Mouse (Mus musculus) liver, embryonic 16.5 days (tissue): Measurements from ENCODE around the gene Enah. TPM values are rescaled to one million over a fixed set of nuclear protein-coding genes. Genes with fewer than 3 reads are reported as not detected.

ENCODE experiments used
- ATAC-seq: fragments of 200-750 bp; cut with Nextera tagmentation; 2 replicates; pipeline ENCODE4 v1.8.0; 2017; ENCODE audit warnings: low read depth, mild to moderate bottlenecking, moderate number of reproducible peaks, moderate library complexity
- H3K27ac ChIP-seq: fragments of 300-500 bp; sonication (generic); 2 replicates; pipeline ENCODE4 v1.5.1; 2014; ENCODE audit warnings: mild to moderate bottlenecking, low read length
- H3K27me3 ChIP-seq: fragments of 300-500 bp; sonication (generic); 2 replicates; pipeline ENCODE4 v1.6.1; 2014; ENCODE audit warnings: low read depth, low read length, mixed read lengths; ENCODE audit not compliant: control insufficient read depth, insufficient read depth
- H3K36me3 ChIP-seq: fragments of 300-500 bp; sonication (generic); 2 replicates; pipeline ENCODE4 v1.6.1; 2014; ENCODE audit warnings: mild to moderate bottlenecking; ENCODE audit not compliant: control insufficient read depth, insufficient read depth
- H3K4me1 ChIP-seq: fragments of 300-500 bp; sonication (generic); 2 replicates; pipeline ENCODE4 v1.6.1; 2014; ENCODE audit warnings: low read depth, low read length, mixed read lengths; ENCODE audit not compliant: control insufficient read depth
- H3K4me2 ChIP-seq: fragments of 300-500 bp; sonication (generic); 2 replicates; pipeline ENCODE4 v1.6.1; 2014; ENCODE audit warnings: low read depth, low read length, mixed read lengths
- H3K4me3 ChIP-seq: fragments of 300-500 bp; sonication (generic); 2 replicates; pipeline ENCODE4 v1.5.1; 2014; ENCODE audit warnings: low read depth, mild to moderate bottlenecking, low read length
- H3K9ac ChIP-seq: fragments of 300-500 bp; sonication (generic); 2 replicates; pipeline ENCODE4 v1.6.1; 2014; ENCODE audit warnings: low read depth, low read length
- H3K9me3 ChIP-seq: fragments of 300-500 bp; sonication (generic); replicated peaks from 2 replicates; pipeline ENCODE4 v1.6.1; 2016; ENCODE audit warnings: low read length; ENCODE audit not compliant: control insufficient read depth
- WGBS: fragments of 180-500 bp; shearing (Covaris S2); extraction: QIAGEN DNeasy Blood & Tissue Kit; methylation state at CpG from one replicate; pipeline ENCODE4 v1.1.7; 2014; ENCODE audit not compliant: insufficient replicate concordance; 5-methylcytosine and 5-hydroxymethylcytosine counted together
- polyA plus RNA-seq: library from polyadenylated mRNA; unstranded; fragments of >200 nt; fragmentation: Nextera tagmentation; extraction: Ambion mirVana; gene quantifications from 2 replicates; pipeline ENCODE4 v1.2.1, GENCODE M21; 2015

Gene Enah
- polyA plus RNA-seq, 1 experiment from 2014 or later, result 0.46 TPM

DNA sequence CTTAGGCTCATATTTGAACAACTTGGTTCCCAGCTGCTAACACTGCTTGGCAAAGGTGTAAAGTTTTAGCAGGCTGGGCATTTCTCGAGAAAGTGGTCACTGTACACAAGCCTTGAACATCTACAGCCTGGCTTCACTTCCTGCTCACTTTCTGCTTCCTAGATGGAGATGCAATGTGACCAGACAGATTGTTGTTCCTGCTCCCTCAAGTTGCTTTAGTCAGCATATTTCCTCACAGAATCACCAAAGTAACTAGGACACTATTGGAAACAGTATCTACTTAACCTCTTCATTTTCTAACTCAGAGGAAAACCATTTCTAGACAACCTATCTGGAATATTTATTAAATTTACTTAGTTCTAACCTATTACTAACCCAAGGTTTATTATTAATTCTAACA is 61.4 kb downstream of the Enah start:
- Histone ChIP-seq H3K4me2 (no peak overlapping the region), H3K36me3 (no peaks in the 10 kb centered on the region), H3K4me3 (no peak overlapping the region), H3K27ac (no peak overlapping the region), H3K9ac (no peak overlapping the region), H3K4me1 (no peaks in the 10 kb centered on the region), H3K9me3 (no peaks in the 10 kb centered on the region), H3K27me3 (no peaks in the 10 kb centered on the region)
- no peak for ATAC-seq
- 41% methylated on average over 1 of the region's 1 CpGs for WGBS

DNA sequence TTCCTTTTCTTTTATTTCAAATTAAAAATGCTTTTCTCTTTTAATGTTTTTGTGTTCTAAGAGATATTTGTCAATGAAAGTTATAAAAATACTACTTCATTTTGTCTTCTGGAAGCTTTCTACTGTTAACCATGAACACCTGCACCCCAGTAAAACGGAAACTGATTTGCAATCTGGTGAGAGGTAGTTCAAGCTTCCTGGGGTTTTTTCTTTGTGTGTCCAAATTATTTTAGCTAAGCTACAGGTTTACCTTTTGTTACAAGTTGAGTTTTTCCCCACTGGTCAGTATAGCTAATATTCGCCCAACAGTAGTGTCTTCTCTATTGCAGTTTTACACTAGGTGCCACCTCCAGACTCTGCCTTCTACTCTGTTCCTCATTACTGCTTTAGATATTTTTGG is 62.1 kb downstream of the Enah start:
- no peak overlapping the region for H3K27ac ChIP-seq
- WGBS, result 61% methylated on average over 2 of the region's 2 CpGs
- H3K4me3 ChIP-seq, result no peak overlapping the region
- no peak overlapping the region for H3K9ac ChIP-seq
- no peaks in the 10 kb centered on the region for H3K9me3 ChIP-seq
- no peaks in the 10 kb centered on the region for H3K27me3 ChIP-seq
- no peaks in the 10 kb centered on the region for H3K36me3 ChIP-seq
- H3K4me1 ChIP-seq, result no peaks in the 10 kb centered on the region
- H3K4me2 ChIP-seq, result no peak overlapping the region
- ATAC-seq, result no peak

DNA sequence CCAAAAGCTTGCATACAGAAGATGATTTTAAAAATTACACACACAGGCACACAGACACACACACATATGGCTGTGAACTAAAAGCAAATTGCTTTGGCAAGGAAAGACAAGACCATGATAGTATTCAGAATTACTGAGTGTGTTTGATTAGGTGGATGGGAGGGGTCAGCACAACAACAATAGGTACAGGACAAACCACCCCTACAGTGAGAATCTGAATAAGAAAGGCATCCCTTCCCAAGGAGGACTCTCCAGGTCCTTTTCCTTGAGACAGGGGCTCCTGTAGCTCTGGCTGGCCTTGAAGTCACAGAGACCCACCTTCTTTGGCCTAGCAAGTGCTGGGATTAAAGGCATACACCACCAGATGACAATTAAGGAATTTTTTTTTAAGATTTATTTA is 66.2 kb downstream of the Enah start:
- no peak overlapping the region for H3K4me2 ChIP-seq
- H3K4me1 ChIP-seq, result no peaks in the 10 kb centered on the region
- no peak overlapping the region for H3K9ac ChIP-seq
- H3K9me3 ChIP-seq, result no peaks in the 10 kb centered on the region
- H3K4me3 ChIP-seq, result no peak overlapping the region
- H3K36me3 ChIP-seq, result no peaks in the 10 kb centered on the region
- H3K27me3 ChIP-seq, result no peaks in the 10 kb centered on the region
- no peak for ATAC-seq
- no peak overlapping the region for H3K27ac ChIP-seq

DNA sequence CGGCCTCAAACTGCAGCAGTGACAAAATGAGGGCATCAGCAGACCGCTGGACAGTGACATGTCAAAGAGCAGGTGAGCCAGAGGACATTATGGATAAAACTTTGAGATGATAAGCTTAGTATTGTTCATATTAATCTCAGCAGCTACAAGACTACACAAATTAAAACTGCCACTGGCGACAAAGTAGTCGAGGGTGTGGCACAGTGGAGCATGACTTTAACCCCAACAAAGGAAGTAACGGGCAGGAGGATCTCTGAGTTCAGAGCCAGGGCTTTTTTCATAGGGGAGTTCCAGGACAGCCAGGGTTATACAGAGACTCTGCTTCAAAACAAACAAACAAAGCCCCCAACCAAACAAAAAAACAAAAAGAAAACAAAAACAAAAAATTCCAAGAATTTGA is 68.5 kb downstream of the Enah start:
- no peak overlapping the region for H3K27ac ChIP-seq
- no peaks in the 10 kb centered on the region for H3K9me3 ChIP-seq
- 54% methylated on average over 5 of the region's 5 CpGs for WGBS
- H3K36me3 ChIP-seq, result no peaks in the 10 kb centered on the region
- no peak overlapping the region for H3K4me2 ChIP-seq
- no peaks in the 10 kb centered on the region for H3K4me1 ChIP-seq
- no peak overlapping the region for H3K9ac ChIP-seq
- no peak overlapping the region for H3K4me3 ChIP-seq
- ATAC-seq, result no peak
- H3K27me3 ChIP-seq, result no peaks in the 10 kb centered on the region

DNA sequence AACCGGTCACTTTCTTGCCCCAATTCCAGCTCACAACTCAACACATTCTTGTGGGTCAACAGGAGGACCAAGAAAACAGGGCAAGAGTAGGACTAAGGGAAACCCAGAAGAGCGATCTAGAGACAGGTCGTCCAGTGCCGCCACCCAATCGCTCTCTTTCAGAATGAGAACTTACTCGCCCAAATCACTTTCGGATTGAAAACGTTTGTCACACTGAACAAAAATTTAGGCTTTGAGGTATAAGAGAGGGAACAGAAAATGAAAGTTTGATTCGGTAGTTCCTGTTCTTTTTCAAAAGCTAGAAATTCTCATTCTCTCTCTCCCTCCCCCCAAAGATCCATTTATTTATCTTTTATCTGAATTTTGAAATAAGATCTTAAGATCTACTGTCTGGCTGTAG is 69.1 kb downstream of the Enah start:
- WGBS, result 70% methylated on average over 9 of the region's 9 CpGs
- Histone ChIP-seq H3K36me3 (no peaks in the 10 kb centered on the region), H3K4me1 (no peaks in the 10 kb centered on the region), H3K27ac (no peak overlapping the region), H3K4me3 (no peak overlapping the region), H3K27me3 (no peaks in the 10 kb centered on the region), H3K9me3 (no peaks in the 10 kb centered on the region), H3K9ac (no peak overlapping the region), H3K4me2 (no peak overlapping the region)
- ATAC-seq, result no peak

DNA sequence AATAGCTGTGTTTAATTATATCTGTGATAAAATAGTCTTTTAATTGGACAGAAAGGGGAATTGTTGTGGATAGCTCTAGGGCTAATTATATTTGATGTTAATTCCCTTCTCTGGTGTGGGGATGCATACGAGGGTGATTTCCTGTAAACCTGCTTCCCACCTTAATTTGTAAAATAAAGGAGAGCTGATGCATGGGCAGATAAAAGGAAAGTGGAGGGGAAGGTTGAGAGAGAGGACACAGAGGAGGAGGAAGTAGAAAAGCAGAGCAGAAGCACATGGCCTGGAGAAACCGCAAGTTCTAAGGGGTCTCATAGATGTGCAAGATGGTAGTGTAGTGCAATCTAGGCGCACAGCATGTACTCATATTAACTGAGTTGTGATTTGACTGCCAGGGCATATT is 71.6 kb downstream of the Enah start:
- ATAC-seq, result no peak
- Histone ChIP-seq H3K36me3 (no peaks in the 10 kb centered on the region), H3K9me3 (no peaks in the 10 kb centered on the region), H3K9ac (no peak overlapping the region), H3K27me3 (no peaks in the 10 kb centered on the region), H3K27ac (no peak overlapping the region), H3K4me2 (no peak overlapping the region), H3K4me1 (no peaks in the 10 kb centered on the region), H3K4me3 (no peak overlapping the region)
- WGBS, result 65% methylated on average over 3 of the region's 3 CpGs

DNA sequence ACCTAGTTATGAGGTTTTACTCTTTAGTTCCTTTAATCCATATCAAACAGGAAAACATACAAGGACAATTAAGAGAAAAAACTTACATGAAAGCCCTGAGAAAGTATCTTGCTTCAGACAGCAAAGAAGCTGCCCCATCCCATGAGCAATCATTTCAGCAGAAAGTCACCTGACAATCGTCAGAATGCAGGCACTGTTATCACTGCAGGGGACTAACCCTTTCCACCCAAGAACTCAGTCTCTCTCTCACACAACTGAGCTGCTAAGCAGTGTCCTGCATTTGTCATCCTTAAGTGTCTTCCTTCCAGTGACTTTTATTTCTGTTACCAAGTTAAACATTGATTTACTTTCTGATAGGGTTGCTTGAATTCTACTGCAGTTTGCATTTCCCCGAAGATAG is 82.7 kb downstream of the Enah start:
- 29% methylated on average over 2 of the region's 2 CpGs for WGBS
- no peak overlapping the region for H3K4me2 ChIP-seq
- no peaks in the 10 kb centered on the region for H3K9me3 ChIP-seq
- H3K4me1 ChIP-seq, result no peaks in the 10 kb centered on the region
- no peak overlapping the region for H3K9ac ChIP-seq
- H3K4me3 ChIP-seq, result no peak overlapping the region
- H3K27ac ChIP-seq, result no peak overlapping the region
- no peaks in the 10 kb centered on the region for H3K27me3 ChIP-seq
- no peak for ATAC-seq
- H3K36me3 ChIP-seq, result no peaks in the 10 kb centered on the region

DNA sequence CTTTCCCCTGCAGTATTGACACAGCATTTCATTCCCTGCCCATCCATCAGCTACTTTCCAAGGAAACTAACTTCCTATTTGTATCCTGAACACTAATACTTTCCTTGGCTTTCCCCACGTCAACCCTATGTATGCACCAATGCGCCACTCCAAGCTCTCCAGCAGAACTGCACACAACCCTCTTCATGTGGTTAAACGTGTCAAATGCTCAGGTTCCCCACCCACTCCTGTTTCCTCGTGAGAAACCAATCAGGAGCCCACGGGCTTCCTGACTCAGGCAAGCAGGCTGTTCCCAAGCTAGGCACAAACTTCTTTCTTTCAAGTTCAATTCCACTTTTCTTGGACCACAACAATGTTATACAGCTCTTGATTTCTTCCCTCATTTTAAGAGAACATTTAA is 91.4 kb downstream of the Enah start:
- Histone ChIP-seq H3K27me3 (no peaks in the 10 kb centered on the region), H3K4me1 (no peaks in the 10 kb centered on the region), H3K27ac (no peak overlapping the region), H3K36me3 (no peaks in the 10 kb centered on the region), H3K9me3 (no peaks in the 10 kb centered on the region), H3K4me3 (no peak overlapping the region), H3K9ac (no peak overlapping the region), H3K4me2 (no peak overlapping the region)
- no peak for ATAC-seq
- 26% methylated on average over 5 of the region's 5 CpGs for WGBS

DNA sequence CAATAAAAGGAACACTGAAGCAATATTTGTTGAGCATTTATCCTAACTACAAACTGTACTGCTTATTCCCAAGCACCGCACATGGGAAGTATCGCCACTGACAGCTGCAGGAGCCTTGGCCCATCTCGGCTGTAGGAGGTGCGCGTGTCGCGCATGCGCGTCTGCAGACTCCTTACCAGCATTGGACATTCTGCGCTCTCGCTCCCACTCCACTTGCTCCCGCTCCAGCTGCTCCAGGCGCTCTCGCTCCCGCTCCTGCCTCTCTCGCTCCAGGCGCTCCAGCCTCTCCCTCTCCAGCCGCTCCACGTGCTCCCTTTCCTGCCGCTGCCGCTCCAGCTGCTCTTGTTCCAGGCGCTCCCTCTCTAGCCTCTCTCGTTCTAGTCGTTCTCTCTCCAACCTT is 96.4 kb downstream of the Enah start:
- no peaks in the 10 kb centered on the region for H3K9me3 ChIP-seq
- no peak overlapping the region for H3K27ac ChIP-seq
- no peak overlapping the region for H3K9ac ChIP-seq
- no peak overlapping the region for H3K4me3 ChIP-seq
- H3K27me3 ChIP-seq, result no peaks in the 10 kb centered on the region
- no peak overlapping the region for H3K4me2 ChIP-seq
- 73% methylated on average over 24 of the region's 24 CpGs for WGBS
- H3K36me3 ChIP-seq, result no peaks in the 10 kb centered on the region
- ATAC-seq, result no peak
- no peaks in the 10 kb centered on the region for H3K4me1 ChIP-seq
